Mouse (Mus musculus) erythroid progenitor cell, adult 5-6 weeks (primary cell): ENCODE measurements around the gene Sec14l5. TPM values are rescaled to one million over a fixed set of nuclear protein-coding genes. Genes with fewer than 3 reads are reported as not detected.

Source experiments
- ATAC-seq: replicated peaks from 2 replicates; pipeline ENCODE4 v1.8.0; 2016; ENCODE audit warnings: moderate number of reproducible peaks, mild to moderate bottlenecking, moderate TSS enrichment, inconsistent platforms; ENCODE audit not compliant: poor library complexity, low FRiP score, severe bottlenecking
- total RNA-seq, 2 experiments: library from RNA; stranded (forward) in 1 of 2; stranded (reverse) in 1 of 2; fragments of 150-400 nt in 1 of 2; fragments of 186-747, 209-891 nt in 1 of 2; gene quantifications; 2 replicates each; pipeline versions ENCODE4 v1.2.3 to v1.2.4; 2015 to 2017; ENCODE audit warnings: low replicate concordance in 2 of 2

The Sec14l5 gene
- total RNA-seq, 2 experiments from 2014 or later: not detected

GRCm38 (mm10) chr16:5150544-5150943 lies 3.6 kb downstream of the Sec14l5 start:
- no peak for ATAC-seq

GRCm38 (mm10) chr16:5153299-5154026 lies 6.6 kb downstream of the Sec14l5 start:
- ATAC-seq: no peak

GRCm38 (mm10) chr16:5155014-5155413 lies 8.1 kb downstream of the Sec14l5 start:
- ATAC-seq: no peak

GRCm38 (mm10) chr16:5156495-5156894 lies 9.6 kb downstream of the Sec14l5 start:
- no peak for ATAC-seq

GRCm38 (mm10) chr16:5157113-5157512 lies 10.2 kb downstream of the Sec14l5 start:
- ATAC-seq: no peak

GRCm38 (mm10) chr16:5159248-5159647 lies 12.3 kb downstream of the Sec14l5 start:
- no peak for ATAC-seq

GRCm38 (mm10) chr16:5164327-5164726 lies 17.4 kb downstream of the Sec14l5 start:
- ATAC-seq: no peak

DNA sequence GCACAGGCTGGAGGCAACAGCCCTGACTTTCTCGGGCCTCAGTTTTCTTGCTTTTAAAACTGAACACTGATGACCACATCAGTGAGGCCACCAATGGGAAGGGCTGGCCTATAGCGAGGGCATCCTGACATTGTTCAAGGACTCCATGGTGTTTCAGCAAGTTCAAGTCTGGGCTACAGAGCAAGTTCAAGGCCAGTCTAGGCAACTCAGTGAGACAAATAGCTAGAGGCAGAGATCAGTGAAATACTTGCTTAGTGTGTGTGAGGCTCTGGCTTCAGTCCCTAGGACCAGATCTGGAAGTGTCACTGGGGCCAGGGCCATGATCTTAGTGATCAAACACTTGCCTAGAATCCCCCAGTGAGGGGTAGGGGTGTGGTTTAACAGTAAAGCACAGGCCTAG lies 21.1 kb downstream of the Sec14l5 start:
- no peak for ATAC-seq

DNA sequence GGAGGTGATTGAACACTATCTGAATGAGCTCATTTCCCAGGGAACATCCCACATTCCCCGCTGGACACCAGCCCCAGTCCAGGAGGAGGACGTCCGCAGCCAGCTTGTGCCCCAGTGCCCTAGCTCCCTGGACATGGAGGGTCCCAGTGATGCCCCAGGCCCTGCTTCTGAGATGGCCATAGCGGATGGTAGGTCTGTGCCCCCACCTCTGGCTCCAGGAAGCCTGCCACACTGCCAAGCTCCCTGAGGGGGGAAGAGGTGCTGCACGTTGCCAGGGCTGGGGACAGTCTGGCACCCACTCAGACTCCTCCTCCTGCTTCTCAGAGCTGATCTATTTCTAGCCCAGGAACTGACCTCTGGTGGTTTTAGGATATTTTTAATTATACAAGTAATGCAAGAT lies 21.9 kb downstream of the Sec14l5 start:
- ATAC-seq: no peak

- ATAC-seq: no peak
Measured at GRCm38 (mm10) chr16:5172636-5173035, 25.7 kb downstream of the Sec14l5 start.

DNA sequence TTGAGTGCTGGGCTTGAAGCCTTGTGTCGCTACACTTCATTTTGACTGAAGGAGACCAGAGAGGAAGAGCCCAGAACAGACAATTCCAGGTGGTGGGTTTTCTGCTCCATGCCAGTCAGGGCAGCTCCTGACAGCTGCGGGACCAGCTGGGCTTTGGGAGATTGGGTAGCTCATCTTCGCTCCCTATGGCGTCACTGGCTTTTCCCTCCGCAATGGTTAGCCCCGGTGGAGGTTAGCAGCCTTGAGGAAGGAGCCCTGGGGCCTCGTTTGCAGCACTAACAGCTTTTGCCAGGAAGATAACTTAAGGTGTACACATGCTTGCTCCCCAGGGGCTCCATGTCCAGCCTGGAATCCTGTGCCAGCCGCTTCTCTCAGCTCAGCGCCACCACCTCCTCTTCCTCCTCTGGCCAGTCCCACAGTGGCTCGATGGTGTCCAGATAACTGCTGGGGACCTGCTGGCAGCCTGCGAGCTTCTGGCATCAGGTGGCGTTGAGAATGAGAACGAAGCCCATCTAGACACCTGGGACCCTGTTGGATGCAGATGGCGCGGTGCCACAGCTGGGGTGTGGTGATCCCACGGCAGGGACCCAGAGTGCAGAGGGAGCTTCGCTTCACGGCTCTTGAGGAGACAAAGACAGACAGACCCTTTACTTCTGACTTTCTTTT lies 36.5 kb downstream of the Sec14l5 start:
- no peak for ATAC-seq

DNA sequence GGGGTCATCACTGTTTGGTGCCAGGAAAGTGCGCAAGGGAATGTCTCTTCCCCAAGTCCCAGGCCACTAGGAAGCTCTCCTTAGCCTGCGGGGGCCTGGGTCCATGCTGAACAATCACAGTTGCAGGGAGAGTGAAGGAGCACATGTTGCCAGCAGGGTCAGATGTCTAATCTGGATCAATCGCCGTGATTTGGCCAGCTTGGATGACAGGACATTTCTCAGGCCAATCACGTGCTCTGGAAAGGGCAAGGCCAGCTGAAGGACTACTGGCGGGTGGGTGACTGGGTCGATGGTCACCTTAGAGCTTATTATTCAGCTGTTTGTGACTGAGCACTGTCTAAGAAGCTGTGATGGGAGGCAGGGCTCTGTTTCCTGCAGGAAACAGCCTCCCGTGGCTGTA lies 37.2 kb downstream of the Sec14l5 start:
- no peak for ATAC-seq

GRCm38 (mm10) chr16:5184956-5185355 lies 38.0 kb downstream of the Sec14l5 start:
- no peak for ATAC-seq

GRCm38 (mm10) chr16:5185691-5186090 lies 38.8 kb downstream of the Sec14l5 start:
- no peak for ATAC-seq

DNA sequence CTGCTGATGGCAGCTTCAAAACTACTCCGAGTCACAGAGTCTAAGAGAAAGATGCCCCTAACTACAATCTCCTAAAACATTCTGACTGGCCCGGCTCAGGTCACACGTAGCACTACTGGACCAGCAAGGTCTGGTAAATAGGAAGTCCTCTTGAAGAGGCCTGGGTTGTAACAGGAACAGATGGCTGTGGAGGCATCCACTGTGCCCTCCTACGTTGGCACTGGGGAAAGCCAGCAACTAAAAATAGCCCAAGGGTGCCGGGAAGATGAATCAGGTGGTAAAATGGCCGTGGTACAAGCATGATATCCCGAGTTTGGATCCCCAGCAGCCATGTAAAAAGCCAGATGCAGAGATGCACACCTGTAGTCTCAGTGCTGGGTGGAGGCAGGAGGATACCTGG lies 39.3 kb downstream of the Sec14l5 start:
- no peak for ATAC-seq

GRCm38 (mm10) chr16:5195080-5195479 lies 48.2 kb downstream of the Sec14l5 start:
- ATAC-seq: peak; percentile 53; the same call in 1 of the 2 replicates

DNA sequence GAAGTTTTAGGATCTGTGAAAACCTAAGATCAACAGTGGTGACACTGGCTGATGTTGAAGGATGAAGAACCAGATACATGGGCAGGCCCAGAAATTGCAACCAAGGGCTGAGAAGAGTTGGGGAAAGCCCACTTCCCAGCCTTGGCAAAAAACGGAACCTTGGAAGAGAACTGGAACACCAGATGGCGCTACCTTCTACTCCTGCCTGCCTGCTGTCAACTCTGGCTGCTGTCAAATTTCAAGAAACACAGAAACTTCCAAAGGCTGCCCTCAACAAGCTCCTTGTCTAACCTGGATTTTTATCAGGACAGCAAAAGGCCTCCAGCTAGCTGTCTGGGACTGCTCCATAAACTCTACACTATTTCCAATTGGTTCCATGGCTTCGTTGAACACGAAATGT lies 55.8 kb downstream of the Sec14l5 start:
- no peak for ATAC-seq

- no peak for ATAC-seq
Measured at GRCm38 (mm10) chr16:5203200-5203599, 56.3 kb downstream of the Sec14l5 start.

GRCm38 (mm10) chr16:5203668-5204433 lies 56.9 kb downstream of the Sec14l5 start, which contains the start of gene Nagpa:
TSS of gene Nagpa (minus strand) at chr16:5204012.
- ATAC-seq: peak; percentile 72

GRCm38 (mm10) chr16:5205431-5205970 lies 58.6 kb downstream of the Sec14l5 start:
- ATAC-seq: no peak
